Mouse (Mus musculus) kidney, adult 2 months (tissue): ENCODE data around the gene Rps6ka2.

Source experiments
- CTCF ChIP-seq: fragments of 200-500 bp; conservative IDR thresholded peaks from 2 replicates; pipeline ENCODE4 v1.5.1; 2011; ENCODE audit warnings: low read depth, mild to moderate bottlenecking, control low read depth, low read length, moderate library complexity, mixed read lengths; ENCODE audit not compliant: insufficient read depth, insufficient read length
- POLR2A ChIP-seq: fragments of 200-500 bp; IDR thresholded peaks from one replicate; pipeline ENCODE4 v1.6.1; 2011; ENCODE audit warnings: low read depth, low read length, control low read depth

GRCm38 (mm10) chr17:7214061-7214460, 44.1 kb downstream of the Rps6ka2 start:
- TF ChIP-seq CTCF (no peak), POLR2A (no peak)
